In the genomic region with DNA sequence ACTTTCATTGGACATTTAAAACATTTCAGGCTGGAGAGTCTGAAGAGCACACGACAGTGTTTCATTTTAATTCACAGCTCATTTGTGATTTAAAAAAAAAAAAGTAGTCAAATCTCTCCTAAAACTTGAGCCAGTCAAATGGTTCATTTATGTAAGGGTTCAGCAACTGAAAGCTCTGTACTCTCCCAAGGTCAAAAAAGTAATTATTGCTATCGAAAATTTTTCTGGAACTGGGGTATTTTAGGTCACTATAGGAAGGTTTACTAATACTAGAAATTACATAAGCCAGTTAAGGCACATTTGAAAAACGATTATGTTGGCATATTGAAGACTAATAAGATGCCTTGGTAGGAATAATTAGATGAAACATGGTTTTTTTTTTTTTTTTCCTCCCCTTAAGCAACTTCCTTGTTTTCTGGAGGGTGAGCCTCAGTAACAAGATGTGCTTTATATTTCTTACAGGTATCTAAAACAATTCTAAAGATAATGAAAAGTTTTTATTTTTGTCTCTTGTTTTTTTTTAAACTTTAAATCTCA, we compare ENCODE assay signal across 14 mouse cellular contexts.
A peak's percentile ranks its signal among the peaks of the same experiment; 100 is the strongest.
DNase-seq lines count a peak whose midpoint lies in the region; ATAC-seq and TF ChIP-seq lines count a peak whose summit lies in the region.
"Had no signal": no experiment of that assay in that cellular context is flagged by ENCODE, and none has a peak within 500 bp of the region (broad histone marks: within the 10 kb centered on the region; RNA-seq: fewer than 3 reads in every experiment).

No protein-coding gene starts in this region.

- TF ChIP-seq CTCF in E14TG2a.4 (conservative IDR thresholded peaks at IDR 0.05; ENCODE audit: low read length) (no peak), MEL (IDR thresholded peaks at IDR 0.05 in 2 of 3, conservative IDR thresholded peaks at IDR 0.05 in 1 of 3; ENCODE audit: control insufficient read depth in 1 of 3, insufficient read depth in 1 of 3, low read depth in 2 of 3, low read length in 3 of 3, poor library complexity in 1 of 3, severe bottlenecking in 1 of 3) (no peak)

- no peaks in the 10 kb centered on the region for H3K9me3 ChIP-seq in kidney, embryonic 16.5 days (ENCODE audit: low read length)
- H3K9me3 ChIP-seq in kidney, embryonic 14.5 days (ENCODE audit: control insufficient read depth, low read length): no peaks in the 10 kb centered on the region
- H3K9me3 ChIP-seq in E14TG2a.4 (ENCODE audit: low read length) (no peaks in the 10 kb centered on the region), MEL (replicated peaks; ENCODE audit: insufficient read depth, low read length) (no peaks in the 10 kb centered on the region)
- H3K9me3 ChIP-seq in liver, embryonic 15.5 days (replicated peaks): no peaks in the 10 kb centered on the region
- H3K9me3 ChIP-seq: hindbrain, embryonic 15.5 days; neural tube, embryonic 12.5 days had no signal

- no peak for DNase-seq in MEL (ENCODE audit: low read depth, low spot score)
- DNase-seq in embryo, embryonic 10.5 days (ENCODE audit: low spot score): no peak
- no peak for DNase-seq in thymus, adult 18-20 months
- DNase-seq: cerebellum, adult 8-10 months; kidney, postnatal 4 days; midbrain, embryonic 14.5 days; spleen, adult 18-20 months had no signal

- TF ChIP-seq POLR2A in MEL (IDR thresholded peaks at IDR 0.05; ENCODE audit: control insufficient read depth in 1 of 2, insufficient read depth in 1 of 2, low read depth in 1 of 2, low read length in 2 of 2, poor library complexity in 1 of 2): no peak; a peak in 1 of 4 replicates

- peak in 1 of 2 experiments; percentile 19; a peak in 1 of 4 replicates for TF ChIP-seq EP300 in MEL (IDR thresholded peaks at IDR 0.05; ENCODE audit: low read depth in 1 of 2, low read length in 2 of 2)

- H3K4me3 ChIP-seq in kidney, embryonic 16.5 days (ENCODE audit: low read length): no peak overlapping the region
- H3K4me3 ChIP-seq in kidney, embryonic 14.5 days (ENCODE audit: low read length): no peak overlapping the region
- H3K4me3 ChIP-seq in E14TG2a.4 (replicated peaks; ENCODE audit: low read length) (peak overlapping the region; percentile 72; the same call in 1 of the 2 replicates), MEL (ENCODE audit: control insufficient read depth in 1 of 2, insufficient read depth in 1 of 2, low read depth in 2 of 2, low read length in 2 of 2) (peak overlapping the region; percentile 50 to 63; a peak in 3 of 4 replicates)
- peak overlapping the region; percentile 51 for H3K4me3 ChIP-seq in liver, embryonic 15.5 days (replicated peaks)
- H3K4me3 ChIP-seq: hindbrain, embryonic 15.5 days; left cerebral cortex, adult 2 months; neural tube, embryonic 12.5 days had no signal

- no peak overlapping the region for H3K4me2 ChIP-seq in kidney, embryonic 16.5 days (replicated peaks; ENCODE audit: low read depth, low read length)
- no peak overlapping the region for H3K4me2 ChIP-seq in kidney, embryonic 14.5 days (replicated peaks; ENCODE audit: low read depth, low read length)
- peak overlapping the region; percentile 77 for H3K4me2 ChIP-seq in liver, embryonic 15.5 days

- no peak overlapping the region for H3K9ac ChIP-seq in kidney, embryonic 16.5 days (replicated peaks; ENCODE audit: low read length)
- H3K9ac ChIP-seq in kidney, embryonic 14.5 days (ENCODE audit: low read depth, low read length): no peak overlapping the region
- peak overlapping the region; percentile 84 for H3K9ac ChIP-seq in MEL (ENCODE audit: control insufficient read depth, low read depth, low read length, poor library complexity, severe bottlenecking)
- peak overlapping the region; percentile 58; the same call in 1 of the 2 replicates for H3K9ac ChIP-seq in liver, embryonic 15.5 days
- H3K9ac ChIP-seq: hindbrain, embryonic 15.5 days; neural tube, embryonic 12.5 days had no signal

- 52% methylated on average over 3 of the region's 3 CpGs for WGBS in kidney, embryonic 16.5 days
- WGBS in kidney, embryonic 14.5 days: 58% methylated on average over 3 of the region's 3 CpGs
- 20% methylated on average over 3 of the region's 3 CpGs for WGBS in liver, embryonic 15.5 days (ENCODE audit: insufficient replicate concordance)

- H3K27me3 ChIP-seq in kidney, embryonic 16.5 days (ENCODE audit: insufficient read depth, low read length): no peaks in the 10 kb centered on the region
- no peaks in the 10 kb centered on the region for H3K27me3 ChIP-seq in kidney, embryonic 14.5 days (ENCODE audit: control insufficient read depth, insufficient read depth, low read length)
- H3K27me3 ChIP-seq in E14TG2a.4 (ENCODE audit: insufficient read depth, low read length) (peaks cover 3% of the 10 kb centered on the region; the same call in 1 of the 2 replicates), MEL (ENCODE audit: control insufficient read depth in 1 of 2, insufficient read depth in 2 of 2, low read length in 2 of 2) (no peaks in the 10 kb centered on the region)
- H3K27me3 ChIP-seq in liver, embryonic 15.5 days: no peaks in the 10 kb centered on the region
- H3K27me3 ChIP-seq: neural tube, embryonic 12.5 days had no signal

- peak overlapping the region; percentile 87; the same call in 1 of the 2 replicates for H3K27ac ChIP-seq in kidney, embryonic 16.5 days (ENCODE audit: low read length)
- no peak overlapping the region; the same call in 1 of the 2 replicates for H3K27ac ChIP-seq in kidney, embryonic 14.5 days (ENCODE audit: low read depth, low read length)
- H3K27ac ChIP-seq in MEL (ENCODE audit: control insufficient read depth, low read depth, low read length): peak overlapping the region; percentile 95
- peak overlapping the region; percentile 78 for H3K27ac ChIP-seq in liver, embryonic 15.5 days (replicated peaks)
- H3K27ac ChIP-seq: hindbrain, embryonic 15.5 days; left cerebral cortex, adult 2 months; neural tube, embryonic 12.5 days had no signal

- H3K4me1 ChIP-seq in kidney, embryonic 16.5 days (ENCODE audit: insufficient read depth, low read length): peaks cover 57% of the 10 kb centered on the region
- peaks cover 32% of the 10 kb centered on the region for H3K4me1 ChIP-seq in kidney, embryonic 14.5 days (ENCODE audit: control insufficient read depth, insufficient read depth, low read length)
- H3K4me1 ChIP-seq in E14TG2a.4 (replicated peaks; ENCODE audit: low read depth, low read length) (peaks cover 68% of the 10 kb centered on the region), MEL (ENCODE audit: control insufficient read depth in 1 of 2, insufficient read depth in 2 of 2, low read length in 2 of 2) (peaks cover 39% of the 10 kb centered on the region in 2 experiments)
- peaks cover 83% of the 10 kb centered on the region for H3K4me1 ChIP-seq in liver, embryonic 15.5 days (replicated peaks)

- no peaks in the 10 kb centered on the region for H3K36me3 ChIP-seq in kidney, embryonic 16.5 days (ENCODE audit: insufficient read depth, low read length)
- H3K36me3 ChIP-seq in kidney, embryonic 14.5 days (ENCODE audit: control insufficient read depth, insufficient read depth, low read length): no peaks in the 10 kb centered on the region
- H3K36me3 ChIP-seq in E14TG2a.4 (ENCODE audit: insufficient read depth, low read length) (peaks cover 7% of the 10 kb centered on the region; the same call in 1 of the 2 replicates), MEL (ENCODE audit: control insufficient read depth in 1 of 2, insufficient read depth in 2 of 2, low read length in 2 of 2) (peaks cover 0 to 50% of the 10 kb centered on the region in 2 experiments; a peak in 2 of 4 replicates)
- H3K36me3 ChIP-seq in liver, embryonic 15.5 days (replicated peaks): no peaks in the 10 kb centered on the region
- H3K36me3 ChIP-seq: hindbrain, embryonic 15.5 days; neural tube, embryonic 12.5 days had no signal

- ATAC-seq in kidney, embryonic 16.5 days (ENCODE audit: low FRiP score, low TSS enrichment): no peak
- ATAC-seq in kidney, embryonic 14.5 days (ENCODE audit: low FRiP score, low TSS enrichment): no peak
- no peak for ATAC-seq in liver, embryonic 15.5 days (ENCODE audit: insufficient read depth)

- H3K79me2 ChIP-seq in MEL (ENCODE audit: control insufficient read depth, insufficient read depth, low read length, poor library complexity): peaks cover 33% of the 10 kb centered on the region

- no peak for TF ChIP-seq RAD21 in MEL (IDR thresholded peaks at IDR 0.05; ENCODE audit: low read depth, low read length)

TF ChIP-seq in MEL, 35 proteins besides CTCF, POLR2A, EP300 and RAD21:
- TF ChIP-seq MXI1 (IDR thresholded peaks at IDR 0.05; ENCODE audit: low read depth, low read length) (peak; percentile 48), BHLHE40 (IDR thresholded peaks at IDR 0.05; ENCODE audit: borderline replicate concordance, low read depth, low read length) (no peak), NRF1 (IDR thresholded peaks at IDR 0.05; ENCODE audit: insufficient read depth, low read depth, low read length, poor library complexity, severe bottlenecking) (no peak), TCF12 (IDR thresholded peaks at IDR 0.05; ENCODE audit: low read depth, low read length) (peak; percentile 45; the same call in 1 of the 2 replicates), ZNF384 (IDR thresholded peaks at IDR 0.05; ENCODE audit: low read depth, low read length) (peak; percentile 92), MAFK (IDR thresholded peaks at IDR 0.05; ENCODE audit: borderline replicate concordance, low read depth, low read length) (peak; percentile 29; the same call in 1 of the 2 replicates), CHD1 (IDR thresholded peaks at IDR 0.05; ENCODE audit: low read depth, low read length) (peak; percentile 85; the same call in 1 of the 2 replicates), ZMIZ1 (IDR thresholded peaks at IDR 0.05; ENCODE audit: low read depth, low read length) (peak; percentile 77), SIN3A (IDR thresholded peaks at IDR 0.05; ENCODE audit: low read length) (peak; percentile 62; the same call in 1 of the 2 replicates), HCFC1 (IDR thresholded peaks at IDR 0.05; ENCODE audit: low read depth, low read length) (peak; percentile 12; the same call in 1 of the 2 replicates), GABPA (IDR thresholded peaks at IDR 0.05; ENCODE audit: low read depth, low read length) (no peak), MAX (IDR thresholded peaks at IDR 0.05; ENCODE audit: low read length) (0 out of 2 replicates have a peak, but pooled peaks have one; percentile 0), NELFE (IDR thresholded peaks at IDR 0.05; ENCODE audit: low read depth, low read length) (peak; percentile 47), MYC (IDR thresholded peaks at IDR 0.05; ENCODE audit: low read depth, low read length) (0 out of 2 replicates have a peak, but pooled peaks have one; percentile 28), TAL1 (IDR thresholded peaks at IDR 0.05; ENCODE audit: low read length) (no peak), E2F4 (IDR thresholded peaks at IDR 0.05; ENCODE audit: borderline replicate concordance, low read depth, low read length) (no peak), ETS1 (IDR thresholded peaks at IDR 0.05; ENCODE audit: low read depth, low read length) (0 out of 2 replicates have a peak, but pooled peaks have one; percentile 11)

Comparison
In these comparisons a context has a peak if more than half of its experiments do, and no peak if none do; other contexts are left out.
1. H3K4me3 ChIP-seq: peak in E14TG2a.4 (single experiment), MEL (2 of 2) and liver, embryonic 15.5 days (single experiment); none in kidney, embryonic 16.5 days (single experiment) and kidney, embryonic 14.5 days (single experiment).
2. H3K9ac ChIP-seq: peak in MEL (single experiment) and liver, embryonic 15.5 days (single experiment); none in kidney, embryonic 16.5 days (single experiment) and kidney, embryonic 14.5 days (single experiment).